Mouse (Mus musculus): ENCODE measurements at regions not wholly inside any gene's neighbourhood (a gene's known extent, or its start where the extent isn't known, plus 50 kb on each side); places are given as distances from the start of the nearest gene placed in this dataset.

- DNase-seq, result no peak
These were observed 371.3 kb downstream of the Eipr1 start for GRCm38 (mm10) chr12:29122931-29123330.

GRCm38 (mm10) chr12:29124079-29124668 is 372.6 kb downstream of the Eipr1 start:
- DNase-seq, result no peak

GRCm38 (mm10) chr12:29128844-29129243 is 377.2 kb downstream of the Eipr1 start:
- DNase-seq, result peak in 1 of 2 experiments; percentile 10

- no peak for DNase-seq
These were observed 377.7 kb downstream of the Eipr1 start for GRCm38 (mm10) chr12:29129331-29129730.

- DNase-seq, result no peak
These were observed 382.7 kb downstream of the Eipr1 start for GRCm38 (mm10) chr12:29134326-29134725.

- peak; percentile 67 to 71 for DNase-seq
These were observed 385.3 kb downstream of the Eipr1 start for GRCm38 (mm10) chr12:29136850-29137268.

GRCm38 (mm10) chr12:29137455-29137854 is 385.9 kb downstream of the Eipr1 start:
- peak in 1 of 2 experiments; percentile 6 for DNase-seq

- DNase-seq, result no peak
These were observed 387.6 kb upstream of the Myt1l start for GRCm38 (mm10) chr12:29140576-29140975.

GRCm38 (mm10) chr12:29141132-29141531 is 387.1 kb upstream of the Myt1l start:
- no peak for DNase-seq

- DNase-seq, result no peak
These were observed 386.3 kb upstream of the Myt1l start for GRCm38 (mm10) chr12:29141855-29142254.

GRCm38 (mm10) chr12:29143297-29143696 is 384.9 kb upstream of the Myt1l start:
- DNase-seq, result no peak

- no peak for DNase-seq
These were observed 367.3 kb upstream of the Myt1l start for GRCm38 (mm10) chr12:29160920-29161319.

GRCm38 (mm10) chr12:29161546-29161945 is 366.6 kb upstream of the Myt1l start:
- DNase-seq, result no peak

GRCm38 (mm10) chr12:29164701-29165100 is 363.5 kb upstream of the Myt1l start:
- DNase-seq, result no peak

GRCm38 (mm10) chr12:29166316-29166715 is 361.9 kb upstream of the Myt1l start:
- peak; percentile 7 to 8 for DNase-seq

- no peak for DNase-seq
These were observed 360.3 kb upstream of the Myt1l start for GRCm38 (mm10) chr12:29167922-29168321.

GRCm38 (mm10) chr12:29175698-29176440 is 352.3 kb upstream of the Myt1l start:
- no peak for DNase-seq

- DNase-seq, result no peak
These were observed 351.0 kb upstream of the Myt1l start for GRCm38 (mm10) chr12:29177145-29177544.

GRCm38 (mm10) chr12:29178168-29178895 is 349.9 kb upstream of the Myt1l start:
- no peak for DNase-seq

GRCm38 (mm10) chr12:29179405-29179804 is 348.8 kb upstream of the Myt1l start:
- no peak for DNase-seq

- no peak for DNase-seq
These were observed 347.6 kb upstream of the Myt1l start for GRCm38 (mm10) chr12:29180576-29180975.

- no peak for DNase-seq
These were observed 340.6 kb upstream of the Myt1l start for GRCm38 (mm10) chr12:29187619-29188018.

GRCm38 (mm10) chr12:29192391-29192790 is 335.8 kb upstream of the Myt1l start:
- DNase-seq, result no peak
